Mouse (Mus musculus): ENCODE measurements around the gene Rap1b.
A peak's percentile ranks its signal among the peaks of the same experiment; 100 is the strongest.

Gene Rap1b

DNA sequence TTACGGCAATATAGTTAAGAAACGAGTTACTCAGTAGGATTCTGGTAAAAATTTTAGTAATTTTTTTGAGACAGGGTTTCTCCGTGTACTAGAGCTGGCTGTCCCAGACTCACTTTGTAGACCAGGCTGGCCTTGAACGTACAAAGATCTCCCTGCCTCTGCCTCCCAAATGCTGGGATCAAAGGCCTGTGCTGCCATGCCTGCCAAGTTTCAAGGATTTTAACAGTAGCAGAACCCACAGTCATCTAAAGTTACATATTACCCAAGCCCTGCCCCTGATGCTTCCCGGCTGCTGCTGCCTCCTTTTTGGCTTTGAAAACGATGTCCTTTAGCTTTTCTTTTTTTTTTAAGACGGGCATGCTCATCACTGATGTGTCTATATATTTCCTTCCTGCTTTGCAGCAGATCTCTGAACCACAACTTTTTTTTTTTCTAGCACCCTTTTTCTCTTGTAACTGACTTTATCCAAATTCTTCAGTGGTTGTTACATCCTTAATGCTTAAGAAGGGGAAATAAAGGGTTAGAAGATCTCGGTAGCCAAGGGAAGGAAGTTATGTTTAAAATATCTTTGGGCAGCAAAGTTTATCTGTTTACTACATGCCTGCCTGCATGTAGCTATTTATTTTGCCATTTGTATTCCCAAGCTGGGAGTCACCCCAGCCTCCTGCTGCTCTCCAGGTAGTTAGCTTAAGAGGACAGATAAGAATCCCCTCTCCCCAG lies 10.3 kb upstream of the Rap1b start:
- DNase-seq = no peak

DNA sequence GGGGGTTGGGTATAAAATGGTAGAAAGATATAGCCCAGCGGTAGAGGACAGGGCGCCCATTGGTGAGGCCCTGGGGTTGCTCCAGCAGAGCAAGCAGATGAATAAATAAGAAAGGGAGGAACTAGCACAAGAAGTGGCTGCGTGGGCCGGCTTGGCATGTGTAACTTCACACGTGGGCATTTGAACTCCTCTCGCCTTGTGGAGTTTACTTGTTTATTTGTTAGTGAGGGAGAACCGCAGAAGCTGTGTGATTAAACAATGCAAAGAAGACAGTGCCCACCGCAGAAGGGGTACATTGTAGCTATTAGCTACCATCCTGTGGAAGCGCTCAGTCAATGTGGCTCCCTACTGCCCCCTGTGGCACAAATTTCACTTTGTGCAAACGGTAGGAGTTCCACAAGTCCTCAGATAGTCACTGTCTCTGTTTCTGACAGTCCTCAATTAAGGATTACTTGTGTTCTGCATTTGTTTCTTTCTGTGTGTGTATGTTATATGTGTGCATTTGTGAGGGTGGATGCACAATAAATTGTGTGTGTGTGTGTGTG lies 6.9 kb upstream of the Rap1b start:
- DNase-seq = no peak

DNA sequence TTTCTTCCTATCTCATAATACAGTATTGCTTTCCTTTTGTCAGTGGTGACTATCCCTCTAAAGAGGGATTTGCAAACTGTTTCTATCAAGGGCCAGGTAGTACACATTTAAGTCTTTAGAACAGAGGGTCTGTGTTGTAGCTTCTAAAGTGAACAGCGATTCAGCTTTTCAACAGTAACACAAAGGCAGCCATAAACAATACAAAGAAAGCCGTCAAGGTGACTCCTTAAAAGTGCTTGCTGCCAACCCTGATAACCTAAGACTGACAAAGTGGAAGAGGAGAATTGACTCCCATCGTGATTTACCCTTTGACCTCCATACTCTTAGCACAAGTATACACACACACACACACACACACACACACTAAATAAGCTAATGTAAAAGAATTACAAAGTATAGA lies 3.1 kb upstream of the Rap1b start:
- DNase-seq = no peak

DNA sequence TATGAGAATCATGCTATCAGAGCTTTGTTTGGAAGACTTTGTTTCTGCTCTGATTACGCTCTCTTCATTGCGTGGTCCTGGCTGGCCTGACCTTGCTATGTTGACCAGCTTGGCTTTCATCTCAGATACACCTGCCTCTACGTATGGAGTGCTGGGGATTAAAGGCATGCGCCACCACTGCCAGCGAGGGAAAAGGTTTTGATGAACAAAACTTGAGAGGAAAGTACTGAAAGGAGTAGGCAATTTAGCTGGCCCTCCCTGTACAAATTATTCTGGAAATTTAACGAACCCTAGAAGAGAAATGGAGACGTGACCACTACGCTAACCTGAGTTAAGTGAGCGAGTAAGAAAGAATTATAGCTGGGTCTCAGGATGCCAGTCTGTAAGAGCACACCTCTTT lies 961 bp upstream of the Rap1b start:
- DNase-seq = peak; percentile 16

DNA sequence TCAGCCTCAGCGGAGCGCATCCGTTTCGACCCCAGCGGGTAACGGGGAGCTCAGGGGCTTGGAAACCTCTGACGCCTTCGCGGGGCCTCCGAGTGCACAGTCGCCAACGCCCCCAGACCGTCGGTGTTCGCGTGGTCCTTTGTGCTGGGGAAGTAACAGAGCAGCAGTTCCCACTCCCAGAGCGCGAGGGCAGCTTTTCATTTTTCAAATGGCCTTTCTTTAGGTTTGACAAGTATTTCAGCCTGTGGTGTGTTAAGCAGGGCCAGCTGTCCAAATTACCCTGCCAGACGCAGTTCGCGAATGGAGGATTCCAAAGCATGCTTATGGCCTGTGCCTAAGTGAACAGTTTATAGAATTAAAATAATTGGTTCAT lies 411 bp upstream of the Rap1b start:
- no peak for DNase-seq

DNA sequence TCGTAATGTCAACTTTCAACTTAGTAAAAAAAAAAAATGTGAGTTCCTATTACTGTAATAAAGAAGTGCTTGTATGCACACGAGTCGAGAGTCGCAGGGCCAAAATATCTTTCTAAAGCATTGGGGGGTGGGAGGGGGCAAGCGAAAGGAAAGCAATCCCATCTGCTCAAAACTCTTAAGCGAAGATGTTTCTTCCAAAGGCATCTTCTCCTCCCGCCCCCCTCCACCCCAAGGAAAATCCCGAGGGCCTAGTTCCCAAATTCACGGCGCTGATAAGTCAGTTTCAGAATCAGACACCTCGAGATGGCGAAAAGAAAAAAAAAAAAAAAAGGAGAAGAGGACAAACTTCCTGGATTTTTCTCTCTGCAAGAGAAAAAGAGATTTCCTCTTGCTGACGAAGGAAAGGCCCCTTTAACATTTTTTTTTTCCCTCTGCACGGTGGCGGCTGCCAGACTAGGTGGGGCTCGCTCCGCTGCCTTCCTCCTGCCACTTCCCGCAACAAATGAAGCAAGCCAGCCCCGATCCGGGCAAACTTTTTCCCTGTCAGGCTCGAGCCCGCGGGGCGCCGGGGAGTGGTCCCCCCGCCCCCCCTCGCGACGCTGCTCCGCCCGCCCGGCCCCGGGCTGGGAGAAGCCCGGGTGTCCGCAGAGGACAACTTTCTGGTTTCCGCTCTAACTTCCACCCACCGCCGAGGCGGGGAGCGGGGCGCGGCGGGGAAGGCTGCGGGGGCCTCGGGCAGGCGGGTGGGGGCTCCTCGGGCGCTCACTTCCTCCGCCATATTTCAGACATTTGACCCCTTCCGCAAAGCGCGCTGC lies 846 bp downstream of the Rap1b start:
- peak; percentile 57 for DNase-seq

DNA sequence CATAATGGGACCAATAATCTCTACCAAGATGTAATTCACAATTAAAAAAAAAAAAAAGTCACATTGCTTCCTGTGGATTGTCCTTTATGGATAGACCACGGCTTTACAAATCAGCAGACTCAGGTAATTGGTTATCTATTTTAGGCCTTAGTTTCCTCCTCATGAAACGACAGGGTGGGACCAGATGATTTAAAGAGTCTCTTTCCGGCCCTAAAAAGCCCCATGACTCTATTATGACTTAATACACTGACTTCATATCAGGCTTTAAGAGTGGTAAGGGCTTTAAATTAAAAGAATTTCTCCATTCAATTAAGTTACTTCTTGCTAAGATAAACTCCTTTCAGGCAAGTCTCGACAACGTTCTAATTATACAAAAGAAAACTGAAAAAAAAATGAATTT lies 1.6 kb downstream of the Rap1b start:
- no peak for DNase-seq

DNA sequence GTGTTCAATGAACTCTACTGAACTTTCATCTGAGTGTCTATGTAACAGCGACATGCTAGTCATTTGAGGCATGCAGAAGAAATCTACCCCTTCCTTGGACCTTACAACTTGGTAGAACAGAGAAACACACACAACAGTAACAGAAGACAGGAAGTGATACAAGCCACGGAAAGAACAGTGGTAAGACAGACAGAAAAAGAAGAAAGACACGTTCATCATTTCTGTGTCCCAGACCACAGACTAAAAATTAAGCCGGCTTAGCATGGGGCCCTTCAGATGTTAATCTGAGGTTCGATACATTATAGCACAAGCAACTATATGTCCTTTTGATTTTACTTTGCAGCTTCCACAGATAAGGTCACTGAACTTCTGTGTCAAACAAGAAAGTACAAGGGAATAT lies 2.1 kb downstream of the Rap1b start:
- DNase-seq = no peak

DNA sequence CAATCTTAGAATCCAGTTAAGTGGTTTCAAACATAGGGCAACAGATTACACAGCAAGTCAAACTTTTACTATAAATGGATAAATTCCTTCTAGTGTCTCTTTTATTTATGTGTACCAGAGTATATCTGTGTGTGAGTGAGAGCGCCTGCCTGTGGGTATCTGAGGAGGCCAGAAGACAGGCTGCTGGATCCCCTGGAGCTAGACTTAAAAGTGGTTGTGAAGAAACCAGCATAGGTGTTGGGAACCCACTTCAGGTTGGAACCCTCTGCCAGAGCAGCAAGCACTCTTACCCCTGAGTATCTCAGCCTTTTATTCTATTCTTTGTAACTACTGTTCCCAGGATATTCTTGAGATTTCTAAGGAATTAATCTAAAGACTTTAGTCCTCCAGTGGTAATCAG lies 4.1 kb downstream of the Rap1b start:
- DNase-seq = no peak

DNA sequence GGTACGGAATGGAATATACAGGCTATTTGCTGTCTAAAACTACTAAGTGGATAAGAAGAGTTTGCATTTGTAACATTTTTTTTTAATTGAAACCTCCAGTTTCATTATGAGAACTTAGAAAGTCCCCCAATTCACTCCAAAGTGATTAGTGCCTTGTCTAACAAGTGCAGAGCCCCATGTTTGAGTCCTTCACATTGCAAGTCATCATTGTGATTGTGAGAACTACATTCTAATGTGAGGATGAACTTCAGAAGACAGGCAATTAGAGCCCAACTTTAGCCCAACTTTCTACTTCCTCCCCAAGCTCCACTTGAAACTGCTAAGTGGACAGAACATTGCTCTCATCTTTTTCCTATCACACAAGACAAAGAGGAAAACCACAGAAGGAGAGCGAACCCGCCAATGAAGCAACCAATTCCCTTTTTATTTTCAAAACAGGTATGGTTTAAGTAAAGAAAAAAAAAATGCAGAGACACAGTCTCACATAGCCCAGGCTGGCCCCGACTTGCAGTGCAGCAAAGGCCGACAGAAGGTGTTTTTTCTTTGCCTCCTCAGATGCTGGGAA lies 5.3 kb downstream of the Rap1b start:
- DNase-seq = no peak

DNA sequence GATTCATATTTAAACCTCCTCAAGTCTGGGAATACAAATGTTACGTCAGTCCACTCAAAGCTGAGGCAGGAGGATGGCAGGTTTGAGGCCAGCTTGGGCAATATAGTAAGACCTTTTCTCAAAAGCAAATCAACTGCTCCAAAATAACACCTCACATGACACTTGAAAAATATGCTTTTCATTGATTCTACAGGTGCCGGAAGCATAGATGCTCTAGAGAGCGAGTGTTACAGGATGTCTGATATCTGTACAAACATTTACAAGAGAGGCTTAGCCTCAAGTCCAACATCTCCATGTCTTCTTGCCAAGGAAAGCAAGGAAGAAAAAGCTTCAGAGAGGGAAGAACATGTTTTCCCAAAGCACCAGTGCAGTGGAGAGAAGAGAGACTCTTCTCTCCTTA lies 6.1 kb downstream of the Rap1b start:
- no peak for DNase-seq

DNA sequence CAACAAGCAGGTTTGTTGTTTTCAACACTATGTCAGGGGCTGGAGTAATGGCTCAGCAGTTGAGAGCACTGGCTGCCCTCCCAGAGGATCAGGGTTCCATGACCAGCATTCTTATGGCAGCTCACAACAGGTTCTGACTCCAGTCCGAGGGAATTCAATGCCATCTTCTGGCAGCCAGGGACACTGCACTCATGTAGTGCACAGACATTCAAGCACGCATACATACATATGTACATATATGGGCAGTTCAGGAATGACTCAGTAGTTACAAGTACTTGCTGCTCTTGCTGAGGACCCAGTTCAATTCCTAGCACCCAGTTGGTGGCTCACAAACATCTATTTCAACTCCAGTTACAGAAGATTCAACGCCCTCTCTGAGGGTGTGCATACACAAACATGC lies 6.9 kb downstream of the Rap1b start:
- no peak for DNase-seq

DNA sequence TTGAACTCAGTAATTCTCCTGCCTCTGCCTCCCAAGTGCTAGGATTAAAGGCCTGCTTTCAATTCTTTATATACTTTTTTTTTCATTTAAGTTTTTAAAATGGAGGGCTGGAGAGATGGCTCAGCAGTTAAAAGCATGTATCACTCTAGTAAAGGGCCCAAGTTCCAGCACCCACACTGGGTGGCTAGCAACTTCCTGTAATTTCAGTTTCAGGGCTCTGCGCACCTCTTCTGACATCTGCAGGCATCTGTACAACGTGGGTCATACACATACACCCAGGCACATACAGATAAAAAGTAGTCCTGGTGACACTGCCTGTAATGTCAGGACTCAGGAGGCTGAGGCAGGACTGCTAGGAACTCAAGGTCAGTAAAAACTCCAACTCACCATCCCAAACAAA lies 9.5 kb downstream of the Rap1b start:
- DNase-seq = no peak

DNA sequence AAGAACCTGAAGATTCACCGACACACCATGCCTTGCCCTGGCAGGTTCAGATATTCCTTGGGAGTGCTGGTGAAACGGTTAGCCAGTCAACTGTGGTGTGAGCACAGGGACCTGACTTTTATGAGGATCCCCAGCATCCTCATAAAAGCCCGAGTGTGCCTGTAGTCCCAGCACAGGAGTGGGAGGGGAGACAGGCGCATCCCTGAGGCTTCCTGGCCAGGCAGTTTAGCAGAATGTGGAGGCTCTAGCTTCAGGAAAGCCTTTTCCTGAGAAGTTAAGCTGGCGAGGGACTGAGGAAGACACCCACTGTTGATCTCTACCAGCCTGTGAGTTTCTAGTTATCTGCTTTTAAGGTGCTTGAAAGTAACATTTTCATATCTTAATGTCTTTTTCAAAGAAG lies 10.4 kb downstream of the Rap1b start:
- DNase-seq = no peak

DNA sequence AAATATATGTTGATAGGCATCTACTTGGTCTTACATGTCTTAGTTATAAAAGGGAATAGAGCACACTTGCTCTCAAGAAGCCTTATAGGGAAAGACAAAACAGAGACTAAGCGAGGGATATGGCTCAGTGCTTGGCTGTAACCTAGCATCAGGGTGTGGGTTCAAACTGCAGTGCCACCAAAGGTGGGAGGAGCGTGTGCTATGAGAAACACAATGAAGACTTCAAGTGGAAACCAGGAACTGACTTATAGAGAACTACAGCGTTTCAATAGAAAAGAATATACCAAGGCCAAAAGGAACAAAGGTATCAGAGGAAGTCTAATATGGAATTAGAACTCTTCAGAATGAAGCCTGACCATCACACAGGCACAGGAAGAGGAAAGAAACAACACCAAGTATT lies 15.0 kb downstream of the Rap1b start:
- DNase-seq = no peak

DNA sequence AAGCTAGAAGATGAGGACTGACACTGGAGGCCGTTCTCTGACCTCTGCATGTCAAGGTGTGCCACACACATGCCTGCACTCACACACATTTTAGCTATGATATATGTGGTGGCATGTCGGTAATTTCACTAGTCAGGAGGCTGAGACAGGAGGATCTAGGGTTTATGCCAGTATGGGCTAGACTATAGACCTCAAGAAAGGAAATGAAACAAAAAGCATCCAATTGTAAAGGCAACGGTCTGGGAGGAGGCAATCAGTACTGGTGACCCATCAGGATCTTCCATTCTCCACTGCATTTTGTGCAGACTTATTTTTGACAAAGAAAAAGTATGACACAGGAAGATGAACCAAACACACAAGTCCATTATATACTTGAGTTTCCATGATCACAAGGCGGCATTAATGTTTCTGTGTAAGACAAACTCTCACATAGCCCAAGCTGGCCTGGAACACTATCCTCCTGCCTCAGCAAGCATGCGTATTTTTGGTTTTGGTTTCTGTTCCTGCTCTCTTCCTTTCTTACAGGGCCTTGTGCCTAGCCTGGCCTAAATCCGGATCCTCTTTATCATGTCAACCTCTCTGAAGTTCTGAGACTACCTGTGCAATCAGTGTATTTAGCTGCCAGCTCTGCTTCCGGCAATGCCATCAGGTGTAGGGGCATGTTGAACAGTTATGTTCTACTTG lies 16.2 kb downstream of the Rap1b start:
- no peak for DNase-seq

DNA sequence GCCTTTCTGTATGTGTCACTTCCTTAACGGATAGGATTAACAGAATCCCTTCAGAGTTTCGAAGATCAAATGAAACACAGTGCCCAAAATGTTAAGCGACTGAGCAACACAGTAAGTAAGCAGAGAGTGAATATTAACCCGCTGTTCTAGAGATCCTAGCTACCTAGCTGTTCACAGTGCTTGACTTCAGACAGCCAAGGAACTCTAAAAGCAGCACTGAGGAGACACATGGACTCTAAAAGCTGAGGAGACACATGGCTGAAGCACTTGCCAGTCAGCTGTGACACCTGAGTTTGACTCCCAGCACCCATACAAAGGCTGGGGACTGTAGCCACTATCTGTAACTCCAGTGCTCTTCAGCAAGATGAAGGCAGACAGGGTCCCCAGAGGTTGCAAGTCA lies 16.8 kb downstream of the Rap1b start:
- DNase-seq = no peak

DNA sequence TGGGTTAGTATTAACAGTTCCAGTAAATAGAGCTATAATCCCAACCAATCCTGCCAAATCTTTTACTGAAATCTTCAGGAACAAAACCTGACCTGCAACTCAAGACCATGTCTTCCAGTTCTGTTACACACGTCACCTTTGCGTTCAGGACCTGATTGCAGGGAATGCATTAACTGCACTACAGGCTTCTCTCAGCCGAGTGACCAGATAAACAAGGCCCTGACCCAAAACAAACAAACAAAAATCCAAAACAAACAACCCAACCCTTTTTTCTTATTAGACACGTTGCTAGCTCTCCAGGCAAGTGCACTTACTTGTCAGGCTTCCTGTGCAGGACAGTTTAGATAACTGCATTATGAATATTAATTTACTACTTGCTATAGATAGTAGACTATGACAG lies 17.3 kb downstream of the Rap1b start:
- DNase-seq = no peak

DNA sequence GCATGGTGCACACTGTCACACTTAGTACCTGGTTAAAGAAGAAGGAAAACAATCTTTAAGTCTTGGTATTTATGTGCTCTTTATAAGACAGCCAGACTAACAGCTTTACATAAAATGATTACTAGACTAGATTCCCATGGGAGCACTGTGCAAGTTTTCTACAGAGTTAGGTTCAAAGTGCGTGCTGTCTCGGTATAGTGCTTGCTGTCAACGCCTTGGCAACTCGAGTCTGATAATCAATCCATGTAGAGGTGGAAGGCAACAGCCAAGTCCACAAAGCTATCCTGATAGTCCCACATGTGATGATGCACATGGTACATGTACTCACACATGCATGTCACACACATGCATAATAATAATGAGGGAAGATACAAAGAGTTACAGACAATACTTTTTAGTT lies 21.2 kb downstream of the Rap1b start:
- no peak for DNase-seq

DNA sequence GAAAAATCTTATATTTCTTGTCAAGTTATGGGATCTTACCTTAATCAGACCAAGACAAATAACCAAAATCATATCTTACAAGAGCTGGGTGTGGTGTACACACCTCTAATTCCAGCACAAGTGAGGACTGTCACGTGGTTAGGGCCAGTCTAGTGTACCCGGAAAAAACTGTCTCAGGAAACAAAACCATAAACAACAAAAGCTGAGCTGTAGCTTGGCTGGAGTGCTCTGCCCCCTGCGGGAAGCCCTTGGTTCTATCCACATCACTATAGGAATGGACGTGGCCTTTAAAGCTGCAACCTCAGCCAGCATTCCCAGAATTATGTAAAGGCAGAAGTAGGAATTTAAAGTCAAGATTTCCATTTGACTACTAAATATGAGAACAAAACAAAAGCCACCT lies 21.7 kb downstream of the Rap1b start:
- no peak for DNase-seq

DNA sequence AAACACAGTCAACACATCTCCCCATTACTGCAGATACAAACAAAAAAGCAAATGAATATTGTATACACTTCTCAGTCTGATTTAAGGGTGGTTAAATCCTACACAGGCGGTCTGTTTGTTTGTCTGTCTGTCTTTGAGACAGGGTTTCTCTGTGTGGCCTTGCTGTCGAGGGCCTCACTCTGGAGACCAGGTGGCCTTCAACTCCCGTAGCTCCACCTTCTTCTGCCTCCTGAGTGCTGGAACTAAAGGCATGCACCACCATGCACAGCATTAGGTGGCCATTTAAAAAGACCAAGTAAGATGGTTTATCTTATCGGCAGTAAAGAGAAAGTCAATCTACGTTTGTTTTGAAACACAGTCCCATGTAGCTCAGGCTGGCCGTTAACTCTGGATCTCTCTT lies 22.5 kb downstream of the Rap1b start:
- DNase-seq = no peak

DNA sequence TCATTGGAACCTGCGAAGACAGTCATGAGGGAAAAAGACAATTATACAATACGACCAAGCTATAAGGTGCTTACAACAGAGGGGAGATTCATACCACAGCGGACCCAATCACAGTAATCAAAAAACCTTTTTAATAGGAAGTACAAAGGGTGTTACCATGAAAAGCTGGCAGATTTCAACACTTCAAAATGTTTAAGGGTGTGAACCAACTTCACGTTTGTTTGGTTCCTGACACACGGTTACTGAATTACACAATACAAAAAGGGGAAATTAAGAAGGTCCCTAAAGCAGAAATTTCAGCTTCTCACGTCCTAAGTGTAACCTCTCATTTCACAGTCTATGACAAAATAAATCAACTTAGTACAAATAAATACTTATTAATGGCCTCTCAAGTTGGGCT lies 27.2 kb downstream of the Rap1b start:
- DNase-seq = no peak

DNA sequence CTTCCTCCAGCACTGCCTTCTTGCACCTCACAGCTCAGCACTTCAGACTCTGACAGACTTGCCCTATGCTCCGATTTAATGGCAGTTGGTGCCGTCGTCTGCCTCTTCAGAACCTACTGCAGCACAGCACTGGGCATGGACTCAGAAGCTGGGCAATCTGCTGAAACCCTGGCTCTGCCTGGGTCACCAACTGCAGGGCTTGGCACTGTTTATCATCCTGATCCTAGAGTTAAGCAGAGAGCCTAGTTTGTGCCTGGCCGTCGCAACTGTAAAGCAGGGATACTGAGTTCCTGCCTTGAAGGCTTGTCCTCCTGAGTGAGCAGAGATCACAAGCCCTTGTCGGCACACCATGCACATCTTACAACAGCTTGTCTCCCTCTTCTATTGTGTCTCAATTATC lies 29.1 kb downstream of the Rap1b start:
- DNase-seq = no peak

DNA sequence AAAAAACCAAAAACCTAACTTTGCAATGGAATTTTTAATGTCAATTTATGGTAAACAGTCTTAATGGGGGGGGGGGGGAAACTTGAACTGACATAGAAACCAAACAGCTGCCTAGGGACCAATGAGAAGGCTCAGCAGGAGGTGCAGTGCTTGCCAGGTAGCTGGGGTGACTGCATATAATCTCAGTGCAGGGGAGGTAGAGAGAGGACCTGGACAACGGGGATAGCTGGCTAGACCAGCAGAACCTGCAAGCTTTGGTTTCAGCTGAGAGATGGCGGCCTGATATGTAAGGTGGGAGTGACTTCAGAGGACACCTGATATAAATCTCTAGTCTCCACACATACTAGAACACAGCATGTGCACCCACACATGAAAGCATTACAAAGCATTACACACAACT lies 33.3 kb downstream of the Rap1b start:
- no peak for DNase-seq

Data from cerebellum, adult 11-12 months (tissue).